Mouse (Mus musculus): ENCODE measurements at regions not wholly inside any gene's neighbourhood (a gene's known extent, or its start where the extent isn't known, plus 50 kb on each side); places are given as distances from the start of the nearest gene placed in this dataset.

- Histone ChIP-seq H3K36me3 (ENCODE audit: control insufficient read depth, insufficient read depth, low read length) (no peaks in the 10 kb centered on the region), H3K9me3 (ENCODE audit: control insufficient read depth, low read length) (no peaks in the 10 kb centered on the region), H3K27me3 (ENCODE audit: control insufficient read depth, insufficient read depth, low read length) (no peaks in the 10 kb centered on the region), H3K27ac (ENCODE audit: low read depth, low read length) (no peak overlapping the region), H3K4me3 (ENCODE audit: low read depth, low read length) (no peak overlapping the region), H3K9ac (ENCODE audit: low read length) (no peak overlapping the region), H3K4me1 (ENCODE audit: control insufficient read depth, insufficient read depth, low read length) (no peaks in the 10 kb centered on the region), H3K4me2 (ENCODE audit: low read depth) (no peak overlapping the region)
- 82% methylated on average over 7 of the region's 7 CpGs for WGBS
- no peak for ATAC-seq (ENCODE audit: insufficient read depth, low FRiP score, low TSS enrichment)
- DNase-seq (ENCODE audit: low spot score), result no peak
Measured at GRCm38 (mm10) chr14:76703373-76703764, 146.7 kb upstream of the Serp2 start.

- H3K9me3 ChIP-seq (ENCODE audit: control insufficient read depth, low read length), result no peaks in the 10 kb centered on the region
- no peaks in the 10 kb centered on the region for H3K4me1 ChIP-seq (ENCODE audit: control insufficient read depth, insufficient read depth, low read length)
- no peak overlapping the region for H3K9ac ChIP-seq (ENCODE audit: low read length)
- no peak for ATAC-seq (ENCODE audit: insufficient read depth, low FRiP score, low TSS enrichment)
- WGBS, result 47% methylated on average over 8 of the region's 8 CpGs
- no peak overlapping the region for H3K4me3 ChIP-seq (ENCODE audit: low read depth, low read length)
- H3K27me3 ChIP-seq (ENCODE audit: control insufficient read depth, insufficient read depth, low read length), result no peaks in the 10 kb centered on the region
- no peak for DNase-seq (ENCODE audit: low spot score)
- H3K36me3 ChIP-seq (ENCODE audit: control insufficient read depth, insufficient read depth, low read length), result no peaks in the 10 kb centered on the region
- no peak overlapping the region for H3K4me2 ChIP-seq (ENCODE audit: low read depth)
- no peak overlapping the region for H3K27ac ChIP-seq (ENCODE audit: low read depth, low read length)
Measured at GRCm38 (mm10) chr14:76702709-76703372, 146.2 kb upstream of the Serp2 start.

GRCm38 (mm10) chr14:76701911-76702708, 145.4 kb upstream of the Serp2 start:
- Histone ChIP-seq H3K4me1 (ENCODE audit: control insufficient read depth, insufficient read depth, low read length) (no peaks in the 10 kb centered on the region), H3K27me3 (ENCODE audit: control insufficient read depth, insufficient read depth, low read length) (no peaks in the 10 kb centered on the region), H3K4me2 (ENCODE audit: low read depth) (no peak overlapping the region), H3K36me3 (ENCODE audit: control insufficient read depth, insufficient read depth, low read length) (no peaks in the 10 kb centered on the region), H3K4me3 (ENCODE audit: low read depth, low read length) (no peak overlapping the region), H3K27ac (ENCODE audit: low read depth, low read length) (no peak overlapping the region), H3K9me3 (ENCODE audit: control insufficient read depth, low read length) (no peaks in the 10 kb centered on the region), H3K9ac (ENCODE audit: low read length) (no peak overlapping the region)
- ATAC-seq (ENCODE audit: insufficient read depth, low FRiP score, low TSS enrichment), result no peak
- WGBS, result 80% methylated on average over 14 of the region's 14 CpGs
- DNase-seq (ENCODE audit: low spot score), result no peak

GRCm38 (mm10) chr14:76701304-76701703, 144.6 kb upstream of the Serp2 start:
- ATAC-seq (ENCODE audit: insufficient read depth, low FRiP score, low TSS enrichment) (no peak), DNase-seq (ENCODE audit: low spot score) (no peak)
- no peak overlapping the region for H3K27ac ChIP-seq (ENCODE audit: low read depth, low read length)
- no peak overlapping the region for H3K9ac ChIP-seq (ENCODE audit: low read length)
- no peak overlapping the region for H3K4me2 ChIP-seq (ENCODE audit: low read depth)
- no peaks in the 10 kb centered on the region for H3K9me3 ChIP-seq (ENCODE audit: control insufficient read depth, low read length)
- H3K4me1 ChIP-seq (ENCODE audit: control insufficient read depth, insufficient read depth, low read length), result no peaks in the 10 kb centered on the region
- H3K36me3 ChIP-seq (ENCODE audit: control insufficient read depth, insufficient read depth, low read length), result no peaks in the 10 kb centered on the region
- 86% methylated on average over 1 of the region's 1 CpGs for WGBS
- H3K4me3 ChIP-seq (ENCODE audit: low read depth, low read length), result no peak overlapping the region
- no peaks in the 10 kb centered on the region for H3K27me3 ChIP-seq (ENCODE audit: control insufficient read depth, insufficient read depth, low read length)

GRCm38 (mm10) chr14:76700796-76701195, 144.1 kb upstream of the Serp2 start:
- ATAC-seq (ENCODE audit: insufficient read depth, low FRiP score, low TSS enrichment) (no peak), DNase-seq (ENCODE audit: low spot score) (no peak)
- no peak overlapping the region for H3K4me2 ChIP-seq (ENCODE audit: low read depth)
- no peaks in the 10 kb centered on the region for H3K36me3 ChIP-seq (ENCODE audit: control insufficient read depth, insufficient read depth, low read length)
- H3K4me1 ChIP-seq (ENCODE audit: control insufficient read depth, insufficient read depth, low read length), result no peaks in the 10 kb centered on the region
- H3K9ac ChIP-seq (ENCODE audit: low read length), result no peak overlapping the region
- WGBS, result 77% methylated on average over 3 of the region's 3 CpGs
- no peaks in the 10 kb centered on the region for H3K9me3 ChIP-seq (ENCODE audit: control insufficient read depth, low read length)
- H3K27ac ChIP-seq (ENCODE audit: low read depth, low read length), result no peak overlapping the region
- H3K27me3 ChIP-seq (ENCODE audit: control insufficient read depth, insufficient read depth, low read length), result no peaks in the 10 kb centered on the region
- no peak overlapping the region for H3K4me3 ChIP-seq (ENCODE audit: low read depth, low read length)

- H3K4me3 ChIP-seq (ENCODE audit: low read depth, low read length), result no peak overlapping the region
- no peak overlapping the region for H3K4me2 ChIP-seq (ENCODE audit: low read depth)
- no peaks in the 10 kb centered on the region for H3K27me3 ChIP-seq (ENCODE audit: control insufficient read depth, insufficient read depth, low read length)
- no peak for DNase-seq (ENCODE audit: low spot score)
- no peaks in the 10 kb centered on the region for H3K4me1 ChIP-seq (ENCODE audit: control insufficient read depth, insufficient read depth, low read length)
- no peak overlapping the region for H3K27ac ChIP-seq (ENCODE audit: low read depth, low read length)
- 79% methylated on average over 4 of the region's 4 CpGs for WGBS
- ATAC-seq (ENCODE audit: insufficient read depth, low FRiP score, low TSS enrichment), result no peak
- no peak overlapping the region for H3K9ac ChIP-seq (ENCODE audit: low read length)
- H3K36me3 ChIP-seq (ENCODE audit: control insufficient read depth, insufficient read depth, low read length), result no peaks in the 10 kb centered on the region
- H3K9me3 ChIP-seq (ENCODE audit: control insufficient read depth, low read length), result no peaks in the 10 kb centered on the region
Measured at GRCm38 (mm10) chr14:76700190-76700589, 143.5 kb upstream of the Serp2 start.

- peak; percentile 32 for DNase-seq (ENCODE audit: low spot score)
- H3K4me3 ChIP-seq (ENCODE audit: low read depth, low read length), result no peak overlapping the region
- no peak for ATAC-seq (ENCODE audit: insufficient read depth, low FRiP score, low TSS enrichment)
- H3K27ac ChIP-seq (ENCODE audit: low read depth, low read length), result no peak overlapping the region
- no peak overlapping the region for H3K4me2 ChIP-seq (ENCODE audit: low read depth)
- H3K36me3 ChIP-seq (ENCODE audit: control insufficient read depth, insufficient read depth, low read length), result no peaks in the 10 kb centered on the region
- H3K27me3 ChIP-seq (ENCODE audit: control insufficient read depth, insufficient read depth, low read length), result no peaks in the 10 kb centered on the region
- no peaks in the 10 kb centered on the region for H3K9me3 ChIP-seq (ENCODE audit: control insufficient read depth, low read length)
- no peak overlapping the region for H3K9ac ChIP-seq (ENCODE audit: low read length)
- H3K4me1 ChIP-seq (ENCODE audit: control insufficient read depth, insufficient read depth, low read length), result no peaks in the 10 kb centered on the region
- WGBS, result 38% methylated on average over 4 of the region's 4 CpGs
Measured at GRCm38 (mm10) chr14:76698718-76699402, 142.2 kb upstream of the Serp2 start.

- Histone ChIP-seq H3K27ac (ENCODE audit: low read depth, low read length) (no peak overlapping the region), H3K27me3 (ENCODE audit: control insufficient read depth, insufficient read depth, low read length) (no peaks in the 10 kb centered on the region), H3K4me2 (ENCODE audit: low read depth) (no peak overlapping the region), H3K9me3 (ENCODE audit: control insufficient read depth, low read length) (no peaks in the 10 kb centered on the region), H3K9ac (ENCODE audit: low read length) (no peak overlapping the region), H3K4me1 (ENCODE audit: control insufficient read depth, insufficient read depth, low read length) (no peaks in the 10 kb centered on the region), H3K4me3 (ENCODE audit: low read depth, low read length) (no peak overlapping the region), H3K36me3 (ENCODE audit: control insufficient read depth, insufficient read depth, low read length) (no peaks in the 10 kb centered on the region)
- DNase-seq (ENCODE audit: low spot score) (no peak), ATAC-seq (ENCODE audit: insufficient read depth, low FRiP score, low TSS enrichment) (no peak)
- 70% methylated on average over 4 of the region's 4 CpGs for WGBS
Measured at GRCm38 (mm10) chr14:76696729-76697128, 140.0 kb upstream of the Serp2 start.
